Mouse (Mus musculus): ENCODE results near the gene 1600014C23Rik.

The 1600014C23Rik gene

GRCm38 (mm10) chr17:45726249-45726648 lies 7.4 kb downstream of the 1600014C23Rik start:
- DNase-seq (ENCODE audit: low spot score in 2 of 2), result no peak

DNA sequence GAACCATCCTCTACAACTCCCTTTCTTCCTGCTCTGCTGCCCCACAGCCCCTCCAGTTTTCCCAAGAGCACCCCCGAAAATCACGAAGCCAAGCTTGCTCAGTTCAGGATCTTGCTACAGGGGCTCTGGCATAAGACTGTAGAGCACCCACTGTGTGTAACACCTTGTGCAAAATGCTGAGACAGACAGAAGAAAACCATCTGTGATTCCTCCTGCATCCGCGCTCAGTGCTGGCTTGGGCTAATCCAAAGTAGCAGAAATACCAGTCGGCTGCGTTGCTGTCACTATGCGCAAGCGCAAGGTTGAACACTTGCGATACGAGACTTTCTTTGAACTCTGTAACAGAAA lies 9.1 kb downstream of the 1600014C23Rik start:
- no peak for DNase-seq (ENCODE audit: low spot score in 2 of 2)

DNA sequence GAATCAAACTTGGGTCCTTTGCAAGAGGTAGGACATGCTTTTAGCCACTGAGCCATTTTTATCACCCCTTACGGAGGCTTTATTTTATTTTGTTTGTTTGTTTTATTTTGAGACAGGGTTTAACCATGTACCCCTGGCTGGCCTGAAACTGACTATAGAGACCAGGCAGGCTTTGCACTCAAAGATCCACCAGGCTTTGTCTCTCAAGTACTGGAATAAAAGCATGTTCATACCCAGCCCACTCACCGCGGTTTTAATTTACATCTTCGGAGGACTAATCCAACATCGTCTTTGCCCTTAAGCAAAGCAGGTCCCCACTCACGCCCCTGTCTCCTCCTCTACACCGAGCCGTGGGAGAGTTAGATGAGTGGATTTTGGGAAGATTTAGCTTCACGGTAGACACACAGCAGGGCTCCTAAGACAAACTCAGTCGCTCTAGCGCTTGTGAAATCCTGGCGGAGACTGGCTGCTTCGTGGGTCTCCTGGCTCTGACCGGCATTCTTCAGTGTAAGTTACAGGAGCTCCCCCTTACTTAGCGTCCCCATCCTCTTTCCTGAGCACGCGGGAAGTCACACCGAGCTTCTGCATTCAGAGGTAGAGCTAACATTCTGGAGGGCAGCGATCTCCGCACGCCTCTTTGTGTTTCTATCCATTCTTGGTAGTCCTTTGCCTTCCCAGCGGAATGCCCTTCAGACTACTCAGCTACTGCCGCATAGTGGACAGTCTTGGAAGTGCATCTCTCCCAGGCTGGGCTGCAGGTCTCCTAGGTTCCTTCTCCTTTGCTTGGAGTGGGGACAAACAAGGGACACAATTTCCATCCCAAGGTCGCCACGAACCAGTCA lies 9.7 kb downstream of the 1600014C23Rik start:
- peak in 1 of 2 experiments; percentile 81 for DNase-seq (ENCODE audit: low spot score in 2 of 2)

GRCm38 (mm10) chr17:45718323-45718722 lies 15.3 kb downstream of the 1600014C23Rik start:
- peak; percentile 61 to 76 for DNase-seq (ENCODE audit: low spot score in 2 of 2)

DNA sequence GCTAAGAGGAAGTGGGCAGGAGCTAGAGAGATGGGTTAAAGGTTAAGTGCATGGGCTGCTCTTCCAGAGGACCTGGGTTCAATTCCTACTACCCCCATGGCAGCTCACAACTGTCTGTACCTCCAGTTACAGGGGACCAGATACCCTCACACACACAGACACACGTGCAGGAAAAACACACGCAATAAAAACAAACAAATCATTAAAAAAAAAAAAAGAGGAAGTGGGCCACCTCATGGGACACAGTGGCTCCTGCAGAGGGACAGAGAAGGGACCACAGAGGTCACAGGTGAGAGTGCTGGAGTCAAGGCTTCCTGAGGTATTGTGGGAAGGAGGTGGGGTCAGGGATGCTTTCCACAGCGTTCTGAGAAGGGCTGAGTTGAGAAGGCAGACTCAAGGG lies 22.1 kb downstream of the 1600014C23Rik start:
- no peak for DNase-seq (ENCODE audit: low spot score in 2 of 2)

DNA sequence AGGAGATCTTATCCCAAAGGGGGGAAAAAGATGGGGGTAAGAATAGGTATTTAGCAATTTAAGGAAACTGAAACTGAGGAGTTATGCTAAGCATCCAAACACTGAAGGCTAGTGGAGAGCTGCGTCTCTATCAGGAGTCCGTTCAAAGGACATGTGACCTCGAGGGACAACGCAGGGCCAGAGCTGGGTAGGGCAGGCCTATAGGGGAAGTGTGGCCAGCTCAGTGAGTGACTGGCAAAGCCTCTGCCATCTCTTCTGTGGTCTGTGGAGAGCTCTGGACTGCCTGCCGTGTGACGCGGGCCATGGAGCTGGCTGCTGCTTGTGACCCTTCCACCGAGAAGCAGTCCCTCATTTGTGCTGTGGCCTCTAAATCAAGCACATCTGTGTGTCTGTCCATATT lies 23.2 kb downstream of the 1600014C23Rik start:
- DNase-seq (ENCODE audit: low spot score in 2 of 2), result no peak

DNA sequence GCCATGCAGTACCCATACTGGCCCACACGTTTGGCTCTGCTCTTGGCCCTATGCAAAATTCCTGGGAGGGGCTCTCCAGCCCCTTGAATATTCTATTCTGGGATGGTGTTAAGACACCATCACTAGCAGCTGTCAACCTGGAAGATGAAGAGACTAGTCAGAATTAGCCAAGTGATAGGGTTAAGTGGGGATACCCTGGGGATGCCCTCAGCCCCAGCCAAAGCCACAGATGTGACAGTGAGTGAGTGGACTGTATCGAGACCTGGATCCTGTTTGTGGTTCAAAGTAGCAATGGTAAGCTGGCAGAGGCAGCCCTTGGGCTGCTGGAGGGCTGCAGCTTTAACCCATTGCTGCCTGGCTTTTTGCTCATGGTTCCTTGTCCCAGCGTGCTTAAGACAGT lies 23.8 kb downstream of the 1600014C23Rik start:
- DNase-seq (ENCODE audit: low spot score in 2 of 2), result no peak

DNA sequence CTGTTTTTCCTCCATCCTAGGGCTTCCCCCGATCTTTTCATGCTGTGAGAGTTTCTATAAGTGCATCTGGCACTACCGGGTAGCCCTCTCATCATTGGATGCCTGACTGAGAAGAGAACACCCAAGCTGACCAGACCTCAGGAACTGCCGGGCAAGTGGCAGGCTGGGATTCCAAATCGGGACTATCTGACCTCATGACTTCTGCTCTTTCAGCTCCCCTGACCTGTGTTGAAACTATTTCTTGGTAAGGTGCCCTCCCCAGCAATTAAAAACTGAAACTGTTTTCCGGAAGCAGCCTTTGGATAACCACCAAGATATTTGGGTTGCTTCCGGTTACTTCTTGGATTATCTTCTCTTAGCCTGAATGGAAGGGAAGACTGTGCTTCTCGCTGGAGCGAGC lies 25.5 kb downstream of the 1600014C23Rik start:
- DNase-seq (ENCODE audit: low spot score in 2 of 2), result no peak

DNA sequence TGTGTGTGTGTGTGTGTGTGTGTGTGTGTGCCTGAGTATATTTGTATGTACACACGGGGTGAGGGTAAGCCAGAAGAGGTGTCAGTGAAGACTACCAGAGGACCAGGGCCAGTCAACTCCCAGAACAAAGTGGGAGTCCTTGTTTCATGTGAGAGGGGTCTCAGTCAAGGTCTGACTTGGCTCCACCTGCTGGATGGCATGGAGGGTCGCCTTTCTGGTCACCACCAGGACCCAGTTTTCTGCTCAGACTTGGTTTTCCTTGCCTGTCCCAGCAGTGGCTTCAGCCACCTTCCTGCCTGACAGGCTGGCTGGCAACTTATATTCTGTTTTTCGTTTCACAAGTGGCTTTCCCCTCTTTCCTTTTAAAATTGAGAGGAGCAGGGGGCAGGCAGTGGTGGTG lies 26.3 kb downstream of the 1600014C23Rik start:
- no peak for DNase-seq (ENCODE audit: low spot score in 2 of 2)

- DNase-seq (ENCODE audit: low spot score in 2 of 2), result no peak
Observed at GRCm38 (mm10) chr17:45706796-45707195, 26.8 kb downstream of the 1600014C23Rik start.

DNA sequence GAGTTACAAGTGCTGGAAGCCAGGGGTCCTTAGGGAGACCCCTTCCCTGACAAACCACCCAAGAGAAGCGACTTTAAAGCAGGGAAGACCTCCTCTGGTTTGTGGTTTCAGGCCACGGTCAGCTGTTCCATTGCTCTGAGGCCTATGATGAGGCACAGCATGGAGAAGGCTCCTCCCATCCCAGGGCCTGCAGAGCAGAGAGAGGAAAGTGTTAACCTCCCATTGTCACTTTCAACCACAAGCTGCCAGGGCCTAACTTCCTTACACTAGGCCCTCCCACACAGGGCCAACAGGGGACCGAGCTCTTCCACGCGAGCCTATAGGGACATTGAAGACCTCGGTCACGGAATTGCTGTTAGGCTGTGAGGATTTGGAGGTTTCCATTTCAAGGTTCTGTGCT lies 30.5 kb downstream of the 1600014C23Rik start:
- no peak for DNase-seq (ENCODE audit: low spot score in 2 of 2)

- no peak for DNase-seq (ENCODE audit: low spot score in 2 of 2)
Observed at GRCm38 (mm10) chr17:45702254-45702653, 31.4 kb downstream of the 1600014C23Rik start.

DNA sequence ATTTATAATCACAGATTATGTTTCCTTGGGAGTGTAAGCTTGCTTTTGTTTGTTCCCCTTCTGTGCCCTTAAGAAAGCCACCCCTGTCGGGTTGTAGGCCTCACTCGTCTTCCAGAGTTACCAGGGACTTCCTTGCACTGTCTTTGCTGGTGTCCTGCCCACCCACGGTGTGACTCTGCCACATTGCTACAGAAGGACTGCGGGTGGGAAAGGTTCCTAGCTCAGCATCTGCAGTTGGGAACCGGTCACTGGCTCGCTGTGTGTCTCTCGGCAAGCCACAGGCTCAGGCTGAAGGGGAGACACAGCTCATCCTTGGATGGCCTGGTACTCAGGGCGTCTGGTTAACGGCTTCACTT lies 32.4 kb downstream of the 1600014C23Rik start:
- no peak for DNase-seq (ENCODE audit: low spot score in 2 of 2)

DNA sequence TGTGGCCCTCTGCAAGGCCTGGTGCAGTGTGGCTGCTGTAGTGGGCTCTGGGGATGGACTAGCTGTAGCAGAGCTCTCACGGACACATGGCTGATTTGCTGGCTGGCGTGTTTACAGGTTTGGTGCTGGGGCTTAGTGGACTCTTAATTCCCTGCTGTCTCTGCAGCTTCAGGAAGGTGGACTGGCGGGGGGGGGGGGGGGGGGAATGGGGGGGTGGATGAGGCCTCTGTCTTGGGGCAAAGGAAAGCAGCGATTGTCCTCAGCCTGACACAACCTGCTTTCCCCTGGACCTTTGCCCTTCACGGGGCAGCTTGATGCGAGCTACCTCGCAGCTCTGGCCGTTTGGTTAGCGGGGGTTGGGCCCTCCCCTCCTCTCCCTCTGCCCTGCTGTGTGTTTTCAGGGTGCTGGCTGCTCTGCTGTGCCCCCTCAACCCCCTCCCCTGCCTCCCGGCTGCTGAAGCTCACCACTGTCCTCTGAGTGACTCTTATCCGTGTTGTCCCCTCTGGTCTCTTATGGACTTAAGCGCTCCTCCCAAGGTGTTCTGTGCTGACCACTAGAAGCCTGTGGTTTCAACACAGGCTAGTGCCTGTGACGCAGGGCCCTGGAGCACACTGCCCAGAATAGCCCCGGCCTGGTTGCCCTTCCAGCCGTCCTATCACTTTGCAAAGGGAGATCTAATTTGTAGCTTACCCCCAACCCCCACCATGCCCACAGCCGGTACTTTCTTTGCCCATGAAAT lies 33.0 kb downstream of the 1600014C23Rik start:
- DNase-seq (ENCODE audit: low spot score in 2 of 2), result no peak

DNA sequence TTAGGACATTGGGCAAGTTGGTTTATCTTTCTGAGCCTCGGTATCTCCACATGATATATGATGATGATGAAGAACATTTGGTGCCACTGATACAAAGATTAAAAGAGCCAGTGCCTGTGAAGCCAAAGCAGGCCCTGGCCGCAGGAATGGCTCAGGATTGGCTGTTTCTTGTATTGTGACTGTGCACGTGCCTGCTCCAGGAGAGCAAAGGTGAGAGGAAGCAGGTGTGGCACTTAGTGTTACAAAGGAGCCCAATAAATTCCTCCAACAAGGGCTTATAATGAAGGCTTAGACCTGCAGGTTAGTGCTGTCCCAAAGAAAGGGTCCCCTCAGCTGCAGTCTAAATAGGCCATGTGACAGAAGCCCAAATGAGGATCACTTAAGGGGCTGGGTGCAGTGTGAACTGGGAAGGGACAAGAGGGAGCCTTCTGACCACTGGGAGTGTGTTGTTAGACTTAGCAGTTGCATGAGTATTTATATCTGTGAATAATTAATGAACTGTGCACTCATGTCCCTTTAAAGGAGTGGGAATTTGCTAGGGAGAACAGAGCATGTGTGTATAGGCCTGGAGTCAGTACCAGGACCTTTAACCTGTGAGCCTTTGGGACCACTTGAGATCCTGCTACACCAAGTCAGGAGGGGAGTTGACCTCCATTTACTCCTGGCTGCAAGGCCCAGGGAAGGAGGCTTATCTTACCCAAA lies 34.5 kb downstream of the 1600014C23Rik start:
- DNase-seq (ENCODE audit: low spot score in 2 of 2), result no peak

GRCm38 (mm10) chr17:45698368-45698767 lies 35.3 kb downstream of the 1600014C23Rik start:
- no peak for DNase-seq (ENCODE audit: low spot score in 2 of 2)

DNA sequence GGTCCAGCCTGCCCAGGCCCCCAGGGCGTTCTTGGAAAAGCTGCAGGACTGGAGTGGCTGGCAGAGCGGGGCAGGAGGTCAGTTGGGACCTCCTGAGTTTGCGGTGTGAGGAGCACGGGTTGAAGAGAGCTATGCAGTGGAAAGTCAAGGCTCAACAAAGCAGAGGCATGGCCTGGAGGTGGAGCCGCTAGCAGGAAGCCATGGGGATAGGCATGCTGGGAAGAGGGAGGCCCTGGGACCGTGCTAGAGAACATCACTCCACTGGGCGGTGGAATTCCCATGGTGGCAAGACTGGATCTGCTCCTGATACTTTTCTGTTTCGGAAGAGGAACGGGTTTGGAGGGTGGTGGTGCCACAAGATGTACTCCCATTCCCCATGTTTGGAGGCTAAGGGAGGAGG lies 36.7 kb downstream of the 1600014C23Rik start:
- DNase-seq (ENCODE audit: low spot score in 2 of 2), result no peak

- no peak for DNase-seq (ENCODE audit: low spot score in 2 of 2)
Observed at GRCm38 (mm10) chr17:45695227-45696120, 38.2 kb downstream of the 1600014C23Rik start.

- DNase-seq (ENCODE audit: low spot score in 2 of 2), result no peak
Observed at GRCm38 (mm10) chr17:45693812-45694565, 39.7 kb downstream of the 1600014C23Rik start.

DNA sequence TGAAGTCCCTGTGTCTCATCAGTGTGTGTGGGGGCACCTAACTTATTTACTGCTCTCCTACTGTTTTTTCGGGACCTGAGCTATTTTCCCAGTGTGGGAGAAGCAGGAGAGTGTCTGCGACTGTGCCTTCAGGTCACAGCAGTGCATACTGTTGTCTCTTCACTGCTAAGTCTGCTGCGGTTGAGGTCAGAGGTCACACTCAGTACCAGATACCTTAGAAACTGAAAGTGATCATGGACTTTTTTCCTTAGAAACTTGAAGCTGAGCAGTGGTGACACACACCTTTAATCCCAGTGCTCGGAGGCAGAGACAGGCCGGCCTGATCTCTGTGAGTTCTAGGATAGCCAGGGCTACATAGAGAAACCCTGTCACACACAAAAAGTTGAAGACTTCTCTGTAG lies 41.5 kb downstream of the 1600014C23Rik start:
- DNase-seq (ENCODE audit: low spot score in 2 of 2), result no peak

GRCm38 (mm10) chr17:45690044-45690443 lies 43.6 kb downstream of the 1600014C23Rik start:
- DNase-seq (ENCODE audit: low spot score in 2 of 2), result no peak

Data from frontal cortex, postnatal 14 days (tissue).